ENCODE assay signal across 9 mouse cellular contexts in genomic region chr4:53952288-53952687, GRCm38 (mm10).
A peak's percentile ranks its signal among the peaks of the same experiment; 100 is the strongest.
DNase-seq lines count a peak whose midpoint lies in the region; ATAC-seq and TF ChIP-seq lines count a peak whose summit lies in the region.
"Had no signal": no experiment of that assay in that cellular context is flagged by ENCODE, and none has a peak within 500 bp of the region (broad histone marks: within the 10 kb centered on the region; RNA-seq: fewer than 3 reads in every experiment).

No protein-coding gene starts in this region.

- no peak overlapping the region for H3K4me3 ChIP-seq in lung, embryonic 14.5 days (ENCODE audit: low read depth, low read length)
- H3K4me3 ChIP-seq in lung, adult 2 months (replicated peaks; ENCODE audit: extremely low read depth, low read depth, low read length) = no peak overlapping the region
- H3K4me3 ChIP-seq in embryonic facial prominence, embryonic 12.5 days = no peak overlapping the region
- H3K4me3 ChIP-seq: liver, embryonic 13.5 days; neural tube, embryonic 13.5 days had no signal

- no peak overlapping the region for H3K4me2 ChIP-seq in lung, embryonic 14.5 days
- no peak overlapping the region for H3K4me2 ChIP-seq in embryonic facial prominence, embryonic 12.5 days (replicated peaks)
- H3K4me2 ChIP-seq: liver, embryonic 13.5 days; neural tube, embryonic 13.5 days had no signal

- H3K4me1 ChIP-seq in lung, embryonic 14.5 days (ENCODE audit: insufficient read depth) = peaks cover 5% of the 10 kb centered on the region; the same call in 1 of the 2 replicates
- H3K4me1 ChIP-seq in lung, adult 2 months (ENCODE audit: control insufficient read depth, insufficient read depth, low read length) = peaks cover 3% of the 10 kb centered on the region; the same call in 1 of the 2 replicates
- H3K4me1 ChIP-seq in embryonic facial prominence, embryonic 12.5 days = peaks cover 9% of the 10 kb centered on the region
- H3K4me1 ChIP-seq: liver, embryonic 13.5 days had no signal

- intact Hi-C loops in left cerebral cortex, postnatal 25 days (cut with DNase I) = no loop called here

- no peaks in the 10 kb centered on the region for H3K9me3 ChIP-seq in lung, embryonic 14.5 days (ENCODE audit: low read depth, low read length)
- H3K9me3 ChIP-seq in embryonic facial prominence, embryonic 12.5 days = no peaks in the 10 kb centered on the region
- H3K9me3 ChIP-seq: liver, embryonic 13.5 days; neural tube, embryonic 13.5 days had no signal

- no peaks in the 10 kb centered on the region for H3K36me3 ChIP-seq in lung, embryonic 14.5 days (ENCODE audit: insufficient read depth)
- H3K36me3 ChIP-seq in embryonic facial prominence, embryonic 12.5 days = no peaks in the 10 kb centered on the region
- H3K36me3 ChIP-seq: liver, embryonic 13.5 days; neural tube, embryonic 13.5 days had no signal

- DNase-seq in lung, embryonic 14.5 days = peak; percentile 71
- no peak for DNase-seq in lung, adult 2 months
- DNase-seq in kidney, postnatal 36 days = peak; percentile 30 to 60
- peak; percentile 38 for DNase-seq in yolk sac, embryonic 10.5 days (ENCODE audit: low spot score)
- no peak for DNase-seq in cerebellum, adult 8-10 months
- DNase-seq in left cerebral cortex, postnatal 25 days (ENCODE audit: low spot score in 2 of 2) = no peak
- DNase-seq: liver, embryonic 13.5 days had no signal

- WGBS in lung, embryonic 14.5 days = 14% methylated on average over 3 of the region's 3 CpGs
- WGBS in lung, adult 2 months = 20% methylated on average over 3 of the region's 3 CpGs
- 5% methylated on average over 3 of the region's 3 CpGs for WGBS in embryonic facial prominence, embryonic 12.5 days

- no peaks in the 10 kb centered on the region for H3K27me3 ChIP-seq in lung, embryonic 14.5 days (ENCODE audit: insufficient read depth, low read length)
- no peaks in the 10 kb centered on the region for H3K27me3 ChIP-seq in embryonic facial prominence, embryonic 12.5 days
- H3K27me3 ChIP-seq: liver, embryonic 13.5 days; neural tube, embryonic 13.5 days had no signal

- peak overlapping the region; percentile 67 for H3K27ac ChIP-seq in lung, embryonic 14.5 days (ENCODE audit: low read depth)
- H3K27ac ChIP-seq in embryonic facial prominence, embryonic 12.5 days = 0 out of 2 replicates have a peak overlapping the region, but pooled peaks have one; percentile 14
- H3K27ac ChIP-seq: liver, embryonic 13.5 days; neural tube, embryonic 13.5 days had no signal

- TF ChIP-seq POLR2A in lung, adult 2 months (IDR thresholded peaks at IDR 0.05; ENCODE audit: borderline replicate concordance, extremely low read depth, low read depth, low read length) = no peak

- ATAC-seq in lung, embryonic 14.5 days (ENCODE audit: insufficient read depth) = peak; percentile 56; the same call in 1 of the 2 replicates
- ATAC-seq in embryonic facial prominence, embryonic 12.5 days (ENCODE audit: insufficient number of reproducible peaks, insufficient read depth, low FRiP score, low TSS enrichment) = no peak

- no peak for TF ChIP-seq CTCF in lung, embryonic 14.5 days (IDR thresholded peaks at IDR 0.05; ENCODE audit: low read depth)
- TF ChIP-seq CTCF in lung, adult 2 months (IDR thresholded peaks at IDR 0.05; ENCODE audit: insufficient read depth, low read length) = no peak

- H3K9ac ChIP-seq in lung, embryonic 14.5 days = no peak overlapping the region
- no peak overlapping the region for H3K9ac ChIP-seq in embryonic facial prominence, embryonic 12.5 days
- H3K9ac ChIP-seq: liver, embryonic 13.5 days; neural tube, embryonic 13.5 days had no signal

Comparison
In these comparisons a context has a peak if more than half of its experiments do, and no peak if none do; other contexts are left out.
1. DNase-seq: peak in lung, embryonic 14.5 days (single experiment), kidney, postnatal 36 days (2 of 2) and yolk sac, embryonic 10.5 days (single experiment); none in lung, adult 2 months (single experiment), cerebellum, adult 8-10 months (single experiment) and left cerebral cortex, postnatal 25 days (0 of 2).